Mouse (Mus musculus) 416B (cell line): Measurements from ENCODE around the gene Syt2.

Source experiments
- DNase-seq: peaks from one replicate; pipeline ENCODE4 v3.0.0; 2011; ENCODE audit warnings: low read depth

Syt2 gene

DNA sequence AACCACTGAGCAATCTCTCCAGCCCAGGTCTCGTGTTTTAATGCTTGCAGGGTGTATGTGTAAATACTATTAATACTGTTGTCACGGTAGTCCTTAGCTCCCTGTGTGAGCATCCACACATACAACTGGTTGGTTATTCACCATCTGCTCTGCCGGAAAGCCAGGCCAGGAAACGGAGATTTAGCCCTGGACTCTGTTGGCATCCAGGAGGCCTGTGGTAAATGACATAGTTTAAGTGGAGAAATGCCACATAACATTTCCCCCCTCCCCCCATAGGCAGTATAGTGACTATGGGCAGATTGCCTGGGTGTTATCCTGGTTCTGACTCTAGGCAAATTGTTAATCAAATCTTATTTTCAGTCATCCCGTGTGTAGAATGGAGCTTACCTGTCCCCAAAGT is 4.3 kb downstream of the Syt2 start:
- no peak for DNase-seq

DNA sequence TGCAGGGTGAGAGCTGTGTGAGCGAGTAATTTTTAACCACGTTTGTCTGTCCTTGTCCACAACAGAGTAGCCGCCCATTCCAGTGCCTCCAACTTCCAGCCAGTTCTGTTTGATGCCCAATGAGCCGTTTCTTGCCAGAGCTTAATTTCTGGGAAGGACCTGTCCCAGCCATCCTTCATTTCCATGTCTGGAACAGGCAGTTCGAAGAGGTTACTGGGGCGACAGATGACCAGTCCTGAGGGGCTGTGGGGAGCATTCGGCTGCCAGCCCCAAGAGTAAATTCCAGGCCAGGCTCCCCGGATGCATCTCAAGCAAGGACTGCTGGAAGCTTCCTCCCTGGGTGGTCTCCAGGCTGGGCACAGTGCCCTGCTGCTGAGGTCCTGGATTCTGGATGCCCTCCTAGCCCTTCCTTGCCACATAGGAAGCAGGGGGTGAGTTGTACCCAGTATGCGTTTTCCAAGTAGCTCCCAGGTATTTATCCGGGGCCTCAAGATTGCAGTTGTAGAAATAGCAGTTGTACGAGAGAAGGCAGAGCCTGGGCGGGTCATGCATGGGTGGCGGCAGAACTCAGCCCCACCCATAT is 4.9 kb downstream of the Syt2 start:
- DNase-seq: no peak

DNA sequence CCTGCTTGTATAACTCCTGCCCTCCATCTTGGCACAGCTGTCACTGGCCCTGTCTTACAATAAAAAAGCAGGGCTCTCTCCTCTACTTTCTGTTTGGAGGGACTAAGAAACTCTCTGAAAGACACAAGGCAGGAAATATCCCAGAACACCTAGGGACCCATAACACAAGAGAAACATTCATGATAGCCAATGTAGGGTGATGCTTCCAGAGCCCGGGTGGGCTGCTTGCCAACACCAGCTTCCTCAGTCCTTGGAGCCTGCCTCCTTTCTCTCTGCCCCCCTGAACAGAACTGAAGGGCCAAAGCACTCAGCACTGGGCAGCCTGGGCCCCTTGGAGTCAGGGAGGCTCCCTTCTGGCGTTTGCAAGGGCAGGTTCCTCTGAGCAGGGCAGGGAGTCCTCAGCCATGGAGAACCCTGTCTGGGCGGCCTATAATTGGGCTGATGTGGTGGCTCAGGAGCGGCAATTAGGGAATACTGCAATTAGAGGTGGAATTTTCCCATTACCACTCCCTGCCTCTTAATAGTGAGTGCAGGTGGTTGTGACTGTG is 5.4 kb downstream of the Syt2 start:
- DNase-seq: peak; percentile 71

DNA sequence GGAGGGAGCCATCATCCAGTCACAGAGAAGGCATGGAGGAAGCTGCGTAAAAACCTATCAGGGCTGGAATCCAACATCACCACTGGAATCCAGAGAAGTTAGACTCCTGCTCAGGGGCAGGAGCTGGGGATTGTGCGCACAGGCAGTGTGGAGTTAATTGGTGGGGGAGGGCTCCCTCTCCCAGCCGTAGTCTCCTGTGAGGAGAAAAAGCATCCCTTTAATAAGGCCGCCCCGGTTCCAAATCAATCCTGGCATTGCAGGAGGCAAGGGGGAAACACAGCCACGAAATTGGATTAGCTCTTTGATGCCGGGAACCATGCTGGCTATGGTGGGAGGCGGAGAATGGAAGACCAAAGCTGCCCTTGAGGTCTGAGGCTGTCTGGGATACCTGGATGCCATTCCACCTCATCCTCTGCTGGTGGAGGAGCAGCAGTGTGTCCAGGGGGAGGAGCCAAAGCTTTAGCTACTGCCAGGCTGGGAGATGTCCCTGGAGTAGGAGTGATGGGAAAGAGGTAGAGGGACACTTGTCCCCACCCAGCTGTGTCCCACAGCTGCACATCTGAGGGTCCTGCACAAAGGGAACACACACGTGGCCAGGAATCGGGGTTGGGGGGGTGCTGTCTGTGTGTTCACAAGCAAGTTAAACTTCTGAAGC is 7.3 kb downstream of the Syt2 start:
- DNase-seq: no peak

DNA sequence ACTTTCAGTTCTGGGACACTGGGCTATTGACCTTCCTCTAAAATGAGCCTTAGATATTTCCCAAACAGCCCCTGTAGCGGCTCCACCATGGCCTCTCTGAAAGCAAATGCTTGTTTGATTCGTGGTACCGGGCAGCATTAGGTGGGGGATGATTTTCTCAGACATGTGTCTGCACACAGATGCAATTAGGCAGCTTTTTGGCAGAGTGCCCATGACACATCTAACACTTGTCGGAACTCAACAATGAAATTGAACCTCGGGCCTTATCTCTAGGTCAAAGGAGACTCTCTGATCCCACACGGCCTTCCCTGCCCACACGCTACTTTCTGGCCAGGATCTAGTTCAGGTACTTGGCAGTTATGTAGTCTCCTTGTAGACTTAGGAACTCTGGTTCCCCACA is 12.4 kb downstream of the Syt2 start:
- DNase-seq: no peak

DNA sequence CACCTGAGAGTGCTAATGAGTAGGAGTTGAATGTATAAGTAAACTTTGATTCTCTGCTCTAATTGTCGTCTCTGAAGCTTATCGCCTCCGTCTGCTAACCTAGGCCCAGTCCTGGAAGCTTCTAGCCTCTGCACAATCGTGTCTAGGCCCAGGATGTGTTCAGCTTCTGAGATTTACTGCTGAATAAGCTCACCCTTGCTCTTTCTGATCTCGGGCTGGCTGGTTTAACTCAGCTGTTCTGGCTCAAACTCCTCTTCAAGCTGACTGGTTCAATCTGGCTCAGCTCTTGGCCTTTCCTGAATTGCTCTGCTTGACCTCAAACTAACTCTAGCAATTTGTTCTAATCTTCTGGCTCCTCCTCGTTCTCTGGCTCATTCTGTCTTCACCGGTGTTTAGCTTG is 13.7 kb downstream of the Syt2 start:
- DNase-seq: no peak

DNA sequence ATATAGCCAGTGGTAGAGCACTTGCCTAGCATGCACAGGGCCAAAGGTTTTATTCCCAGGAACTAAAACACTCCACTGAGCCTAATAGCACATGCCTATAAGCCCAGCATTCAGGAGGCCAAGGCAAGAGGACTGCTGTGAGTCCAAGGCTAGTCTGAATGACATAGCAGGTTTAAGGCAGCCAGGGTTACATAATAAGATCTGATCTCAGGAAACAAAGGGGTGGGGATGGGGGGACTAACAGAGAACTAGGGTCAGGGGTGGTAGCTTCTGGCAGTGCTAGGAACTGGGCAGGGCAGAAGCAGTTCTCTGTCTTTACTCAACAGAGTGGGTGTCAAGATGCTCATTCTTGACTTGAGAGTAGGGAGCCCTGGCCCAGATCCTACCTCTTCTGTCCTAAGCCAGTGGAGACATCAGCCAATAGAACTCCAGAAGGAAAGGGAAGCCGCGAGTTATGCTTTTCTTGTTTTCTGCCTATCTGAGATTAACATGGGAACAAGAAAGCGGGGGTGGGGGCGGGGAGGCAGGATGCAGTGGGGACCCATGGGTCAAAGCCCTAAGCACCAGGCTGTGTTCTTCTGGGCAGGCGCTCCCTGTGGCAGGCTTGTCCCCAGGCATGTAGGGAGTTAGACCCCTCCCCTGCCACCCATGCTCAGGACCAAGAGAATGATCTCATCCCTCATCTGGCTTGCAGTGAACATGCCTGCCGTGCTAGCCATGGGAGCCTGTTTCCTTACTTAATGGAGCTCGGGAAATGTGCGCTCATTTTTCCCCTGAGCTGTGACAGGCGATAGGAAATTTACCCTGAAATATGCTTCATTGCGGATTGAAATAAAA is 25.0 kb downstream of the Syt2 start:
- no peak for DNase-seq

DNA sequence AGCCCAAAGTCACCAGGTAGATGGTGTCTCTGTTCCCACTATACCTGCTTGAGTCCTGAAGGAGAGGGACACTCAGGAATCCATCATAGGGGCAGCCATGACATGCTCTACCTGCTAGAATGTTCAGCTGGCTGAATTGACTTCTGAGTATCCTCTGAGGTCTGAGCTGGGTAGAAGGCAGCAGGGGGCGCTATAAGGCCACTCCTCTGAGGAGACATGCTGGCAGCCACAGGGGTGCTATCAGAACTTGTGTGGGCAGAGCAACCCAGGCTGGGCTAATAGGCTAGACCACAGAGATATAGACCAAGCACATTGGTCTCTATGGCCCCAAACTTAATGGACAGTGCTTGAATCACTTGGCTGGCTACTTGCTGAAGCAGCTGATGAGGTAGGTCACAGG is 27.8 kb downstream of the Syt2 start:
- peak; percentile 31 for DNase-seq

DNA sequence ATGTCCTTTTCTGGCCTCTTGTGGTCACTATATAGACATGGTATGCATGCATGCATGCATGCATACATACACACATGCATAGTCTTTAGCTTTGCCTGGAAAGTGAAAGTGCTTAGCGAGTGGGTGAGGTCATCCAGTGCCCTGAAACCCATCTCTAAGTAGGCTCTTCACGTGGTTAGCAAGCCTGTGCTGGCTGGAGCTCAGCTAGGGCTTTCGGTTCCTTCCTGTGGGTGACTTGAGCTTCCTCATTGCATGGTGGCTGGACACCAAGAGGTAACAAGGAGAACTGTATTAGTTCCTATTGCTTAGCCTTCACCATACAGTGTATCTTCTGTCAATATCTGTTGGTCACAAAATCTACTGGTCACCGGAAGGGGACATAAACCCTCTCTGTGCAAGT is 33.0 kb downstream of the Syt2 start:
- peak; percentile 92 for DNase-seq

DNA sequence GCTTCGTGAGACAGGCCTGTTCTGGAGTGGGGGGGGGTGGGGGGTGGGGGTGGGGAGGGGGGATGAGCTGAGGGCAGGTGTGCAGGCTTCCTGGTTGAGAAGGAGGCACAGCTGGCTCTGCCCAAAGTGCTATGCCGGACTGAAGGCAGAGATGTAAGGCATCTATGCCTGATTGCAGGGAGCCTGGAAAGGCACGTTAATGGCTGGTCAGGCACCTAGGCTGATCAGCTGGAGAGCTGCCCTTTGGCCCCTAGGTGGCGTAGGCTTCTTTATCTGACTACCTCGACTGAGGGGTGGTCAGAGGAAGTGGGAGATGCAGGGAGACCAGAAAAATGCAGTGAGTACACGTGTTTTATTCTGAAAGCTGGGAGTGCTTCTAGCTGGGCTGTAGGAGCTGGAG is 34.1 kb downstream of the Syt2 start:
- DNase-seq: no peak

DNA sequence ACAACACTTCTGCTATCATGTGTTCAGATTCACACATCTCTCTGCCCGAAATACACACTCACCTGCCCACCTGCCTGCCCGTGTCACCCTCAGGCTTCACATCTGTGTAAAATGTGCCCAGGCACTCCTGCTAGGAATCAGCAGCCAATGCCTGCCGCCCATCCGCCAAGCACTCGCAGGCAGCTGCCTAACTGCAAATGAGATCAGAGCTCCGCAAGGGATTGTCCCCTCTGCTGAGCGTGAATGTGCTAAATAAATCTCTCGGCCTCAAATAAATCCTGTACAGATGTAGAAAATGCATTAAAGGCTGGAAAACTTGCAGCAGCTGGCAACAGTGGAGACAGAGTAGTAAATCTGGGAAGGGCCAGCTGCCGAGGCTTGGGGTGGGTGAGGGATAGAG is 36.0 kb downstream of the Syt2 start:
- no peak for DNase-seq

DNA sequence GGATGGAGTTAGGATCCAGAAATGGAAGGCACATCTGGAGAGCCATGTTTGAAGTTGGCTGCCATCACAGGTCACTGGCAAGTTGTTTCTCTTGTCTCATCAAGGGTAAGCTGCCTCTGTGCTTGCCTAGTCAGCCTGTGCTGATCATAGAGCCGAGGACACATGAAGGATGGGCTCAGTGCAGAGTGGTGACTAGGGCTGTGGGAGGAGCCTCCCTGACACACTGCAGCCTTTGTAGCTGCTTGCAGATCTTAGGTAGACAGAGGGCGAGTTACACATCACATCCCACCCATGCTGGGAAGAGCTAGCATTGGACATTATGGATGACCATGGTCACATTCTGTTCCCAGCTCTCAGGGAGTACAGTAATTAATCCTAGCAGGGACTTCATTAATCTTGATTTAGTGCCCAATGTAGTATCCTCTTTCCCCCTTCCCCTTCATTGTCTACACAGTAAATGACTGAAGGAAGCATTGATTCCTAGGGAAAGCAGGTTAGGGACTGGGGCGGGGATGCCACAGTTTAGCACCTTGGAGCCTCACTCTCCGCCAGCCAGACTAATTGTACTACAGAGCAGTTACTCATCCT is 40.5 kb downstream of the Syt2 start:
- no peak for DNase-seq

DNA sequence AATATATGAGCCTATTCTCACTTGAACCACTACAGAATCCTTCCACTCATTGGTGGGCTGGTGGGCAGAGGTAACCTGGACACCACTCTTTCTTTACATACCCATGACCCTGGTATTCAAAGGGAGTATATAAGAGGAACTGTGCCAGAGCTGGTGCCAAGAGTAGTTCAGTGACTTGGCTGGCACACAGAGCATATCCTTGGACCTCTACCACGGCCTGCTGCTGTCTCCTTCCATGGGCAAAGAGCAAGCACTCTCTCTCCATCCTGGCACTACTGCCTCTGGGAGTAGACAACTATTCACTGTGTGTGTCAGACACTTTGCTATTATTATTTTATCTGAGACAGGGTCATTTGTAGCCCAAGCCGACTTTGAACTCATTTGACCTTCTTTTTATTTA is 49.8 kb downstream of the Syt2 start:
- DNase-seq: no peak

DNA sequence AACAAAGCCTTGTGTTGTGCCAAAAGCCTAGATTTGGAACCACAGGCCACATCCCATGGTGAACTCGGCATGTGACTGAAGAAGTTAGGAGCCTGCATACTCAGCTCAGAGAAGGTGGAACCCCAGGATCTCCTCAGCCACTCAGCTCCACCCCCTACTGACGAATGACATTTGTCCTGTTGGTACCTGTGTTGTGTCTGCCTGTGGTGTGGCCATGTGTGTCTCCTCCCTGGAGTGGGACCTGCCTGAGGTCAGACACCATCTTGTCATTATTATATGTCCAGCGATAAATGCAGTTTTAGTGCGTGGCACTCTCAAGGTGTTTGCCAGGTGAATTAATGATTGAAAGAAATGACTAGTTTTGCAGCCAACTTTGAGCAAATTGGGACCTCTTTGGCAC is 50.6 kb downstream of the Syt2 start:
- no peak for DNase-seq

DNA sequence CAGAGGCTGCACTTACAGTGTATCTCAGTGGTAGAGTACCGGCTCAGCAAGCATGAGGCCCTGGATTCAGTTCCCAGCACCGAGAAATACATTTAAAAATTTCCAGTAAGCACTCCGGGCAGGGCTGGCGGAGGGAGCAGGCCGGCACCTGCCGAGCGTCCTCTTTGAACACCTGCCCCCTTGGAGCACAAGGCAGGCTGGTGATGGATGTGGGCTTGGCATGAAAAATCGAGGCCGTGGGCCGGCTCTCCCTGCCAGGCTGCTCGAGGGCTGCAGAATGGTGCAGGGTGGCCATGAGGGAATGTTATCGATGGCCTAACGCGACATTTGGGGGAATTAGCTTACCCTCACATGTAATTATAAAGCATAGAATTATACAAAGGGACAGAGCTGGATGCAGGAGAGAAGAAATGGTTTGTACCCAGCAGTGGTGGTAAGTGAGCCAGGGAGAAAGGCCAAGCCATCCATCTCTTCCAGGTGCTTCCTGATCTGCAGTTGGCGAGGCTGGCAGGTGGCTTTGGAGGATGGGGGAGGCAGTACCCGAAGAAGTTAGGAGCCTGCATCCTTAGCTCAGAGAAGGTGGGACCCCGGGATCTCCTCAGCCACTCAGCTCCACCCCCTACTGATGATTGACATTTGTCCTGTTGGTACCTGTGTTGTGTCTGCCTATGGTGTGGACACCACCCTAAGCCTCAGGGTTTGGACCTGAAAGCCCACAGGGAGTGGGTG is 51.2 kb downstream of the Syt2 start:
- no peak for DNase-seq

DNA sequence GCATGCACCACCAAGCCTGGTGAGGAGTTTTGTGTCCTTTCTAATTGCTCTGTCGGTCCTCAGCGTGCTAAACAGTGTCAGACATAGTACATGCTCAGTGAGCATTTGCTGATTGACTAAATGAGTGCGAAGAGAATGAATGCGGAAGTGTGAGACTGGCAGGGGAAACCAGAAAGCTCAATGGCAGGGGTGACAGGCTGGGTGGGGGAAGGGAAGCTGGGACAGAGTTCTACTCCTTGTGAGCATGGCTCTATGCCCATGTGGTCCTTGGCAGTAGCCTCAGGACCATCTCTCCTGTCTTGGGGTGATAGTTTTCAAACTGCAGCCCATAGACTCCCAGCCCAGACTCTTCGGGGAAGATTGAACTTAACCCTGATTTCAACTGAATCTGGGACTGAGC is 52.0 kb downstream of the Syt2 start:
- DNase-seq: no peak

DNA sequence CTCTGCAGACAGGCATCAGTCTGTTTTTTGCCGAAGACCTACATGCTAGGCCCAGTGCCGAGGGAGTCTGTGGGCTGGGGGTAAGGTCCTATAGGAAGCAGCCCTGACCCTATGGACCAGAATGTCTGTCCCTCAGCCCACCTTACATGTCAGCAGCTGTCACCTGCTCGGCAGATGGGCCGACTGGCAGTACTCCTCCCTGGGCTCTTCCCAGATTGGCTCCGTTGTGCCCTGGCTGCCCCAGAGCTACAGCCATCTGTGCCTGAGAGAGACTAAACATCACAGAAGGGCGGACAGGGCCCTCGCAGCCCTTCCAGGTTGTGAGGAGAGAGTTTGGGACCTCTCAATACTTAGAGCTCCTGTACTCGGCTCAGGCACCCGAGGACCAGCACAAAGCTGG is 52.9 kb downstream of the Syt2 start:
- no peak for DNase-seq

DNA sequence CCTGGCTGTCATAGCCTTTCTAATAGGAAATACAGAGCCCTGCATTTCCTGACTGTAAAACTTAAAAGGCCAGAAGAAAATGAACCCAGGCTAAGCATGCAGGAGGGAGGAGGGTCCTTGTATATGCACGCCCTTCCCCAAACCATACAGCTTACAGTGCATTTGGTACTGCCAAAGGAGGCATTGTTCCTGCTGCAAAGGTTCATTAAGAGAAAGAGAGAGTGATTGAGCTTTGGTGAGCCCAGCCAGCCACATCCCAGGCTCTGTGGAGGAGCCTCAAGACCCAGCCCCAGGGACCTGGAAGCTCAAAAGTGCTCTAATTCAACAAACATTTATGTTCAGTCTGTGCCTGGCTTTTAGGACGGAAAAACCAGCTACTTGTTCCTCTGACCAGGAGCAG is 53.7 kb downstream of the Syt2 start:
- no peak for DNase-seq

DNA sequence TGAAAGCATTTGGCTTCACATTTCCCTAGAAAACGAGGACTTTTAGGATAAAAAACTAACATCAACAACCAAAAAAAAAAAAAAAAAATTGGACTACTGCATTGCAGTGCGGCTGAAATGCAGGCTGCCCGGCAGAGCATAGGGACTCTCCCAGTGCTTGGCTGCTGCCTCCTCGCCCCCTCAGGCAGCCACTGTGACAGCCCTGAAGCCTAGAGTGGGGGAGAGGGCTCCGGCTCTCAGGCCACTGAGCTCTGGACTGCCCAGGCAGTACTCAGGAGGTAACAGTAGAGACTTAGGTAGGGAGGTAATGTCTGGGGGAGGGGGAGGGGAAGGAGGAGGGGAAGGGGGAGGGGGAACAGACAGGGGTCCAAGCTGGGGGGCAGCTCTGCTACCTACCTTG is 54.2 kb downstream of the Syt2 start:
- no peak for DNase-seq

DNA sequence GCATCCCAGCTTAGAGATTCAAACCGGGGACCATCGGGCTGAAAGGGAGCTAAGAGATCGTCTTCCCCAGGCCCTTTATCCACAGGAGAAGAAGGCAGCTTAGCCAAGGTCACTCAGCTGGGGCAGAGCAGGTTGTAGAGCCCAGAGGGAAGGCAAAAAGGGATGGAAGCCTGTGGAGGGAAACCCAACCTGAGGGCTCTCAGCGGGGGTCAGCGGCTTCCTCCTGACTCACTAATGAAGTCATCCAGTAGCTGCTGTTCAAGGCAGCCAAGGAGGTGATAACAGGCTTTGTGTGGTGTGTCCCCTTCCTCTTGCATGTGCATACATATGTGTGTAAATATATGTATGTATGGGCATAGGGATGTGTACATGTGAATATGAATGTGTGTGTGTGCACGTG is 54.7 kb downstream of the Syt2 start:
- DNase-seq: no peak

DNA sequence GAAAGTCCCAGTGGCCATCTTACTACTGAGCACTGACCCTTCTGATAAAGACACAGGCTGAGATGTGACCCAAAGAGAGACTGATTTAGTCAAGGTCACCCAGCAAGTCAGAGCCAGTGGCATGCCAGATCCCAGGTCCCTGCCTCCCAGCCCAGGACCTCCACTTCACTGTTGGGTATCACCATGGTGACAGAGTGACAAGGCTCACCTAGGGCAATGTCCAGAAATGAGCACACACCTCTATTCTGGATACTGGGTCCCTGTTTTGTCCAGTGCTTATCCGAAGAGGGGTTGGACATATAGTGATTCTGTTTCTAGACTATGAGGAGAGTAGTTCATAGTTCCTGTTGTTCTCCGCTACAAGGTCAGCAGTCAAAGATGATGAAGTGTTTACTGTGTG is 56.8 kb downstream of the Syt2 start:
- DNase-seq: no peak
